Mouse (Mus musculus) liver, postnatal 0 days (tissue): Measurements from ENCODE around the gene Slc9a2.

Source experiments
- CTCF ChIP-seq: sonication (generic); IDR thresholded peaks from 2 replicates; pipeline ENCODE4 v1.5.1; 2016; ENCODE audit warnings: antibody characterized with exemption, low read depth
- EP300 ChIP-seq: IDR thresholded peaks from 2 replicates; pipeline ENCODE4 v1.6.1; 2016; ENCODE audit warnings: antibody characterized with exemption, low read depth, mild to moderate bottlenecking

DNA sequence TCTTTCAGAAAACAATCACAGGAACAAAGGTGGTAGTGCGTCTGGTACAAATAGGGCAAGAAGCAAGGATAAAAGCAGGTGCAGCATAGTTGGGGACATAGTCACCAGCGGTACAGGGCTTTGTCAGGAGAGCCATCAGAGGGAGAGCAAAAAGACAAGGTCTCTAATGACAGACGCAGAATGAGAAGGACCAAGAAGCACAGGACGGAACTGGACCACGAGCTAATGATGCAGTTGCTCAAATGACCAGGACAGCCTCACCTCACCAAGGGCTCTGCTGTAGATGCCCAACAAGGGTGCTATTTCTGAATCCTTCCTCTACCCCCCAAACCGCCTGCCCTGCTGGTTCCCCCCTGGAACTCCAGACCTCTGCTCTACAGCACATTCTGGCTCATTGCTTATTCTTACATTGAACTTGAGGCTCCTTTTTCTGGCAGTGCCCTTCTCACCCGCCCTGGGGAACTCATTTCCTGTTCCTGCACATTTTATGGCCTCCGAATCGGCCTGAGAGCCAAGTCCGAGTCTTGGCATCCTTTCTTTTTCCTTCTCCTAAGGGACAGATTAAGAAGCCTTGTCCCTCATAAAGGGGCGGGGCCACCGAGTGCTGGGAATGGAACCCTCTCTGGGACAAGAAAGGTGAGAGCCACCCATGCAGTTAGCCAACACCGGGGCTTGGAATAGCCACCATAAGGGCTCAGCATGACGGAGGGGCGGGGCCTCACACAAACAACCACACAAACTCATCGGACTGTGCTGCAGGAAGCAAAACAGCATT lies 134.9 kb downstream of the Slc9a2 start:
- TF ChIP-seq CTCF (no peak), EP300 (no peak)
